Mouse (Mus musculus) forebrain, embryonic 14.5 days (tissue): ENCODE data around the gene Odf3b. TPM values are rescaled to one million over a fixed set of nuclear protein-coding genes. Genes with fewer than 3 reads are reported as not detected.

ENCODE experiments used
- ATAC-seq: fragments of 200-750 bp; cut with Nextera tagmentation; 2 replicates; pipeline ENCODE4 v1.8.0; 2017; ENCODE audit warnings: mild to moderate bottlenecking, moderate library complexity
- DNase-seq: peaks from one replicate; pipeline ENCODE4 v3.0.0-alpha.2; 2015; ENCODE audit warnings: low spot score
- H3K27ac ChIP-seq: fragments of 300-500 bp; sonication (generic); 2 replicates; pipeline ENCODE4 v1.5.1; 2014; ENCODE audit warnings: low read depth, mild to moderate bottlenecking, control low read depth, low read length, moderate library complexity
- H3K27me3 ChIP-seq: fragments of 300-500 bp; sonication (generic); replicated peaks from 2 replicates; pipeline ENCODE4 v1.6.1; 2014; ENCODE audit warnings: low read length, control low read depth, mixed read lengths; ENCODE audit not compliant: control insufficient read depth, insufficient read depth
- H3K36me3 ChIP-seq: fragments of 300-500 bp; sonication (generic); 2 replicates; pipeline ENCODE4 v1.6.1; 2014; ENCODE audit warnings: low read length, control low read depth; ENCODE audit not compliant: control insufficient read depth, insufficient read depth
- H3K4me1 ChIP-seq: fragments of 300-500 bp; sonication (generic); 2 replicates; pipeline ENCODE4 v1.6.1; 2014; ENCODE audit warnings: antibody characterized with exemption, low read length, control low read depth; ENCODE audit not compliant: control insufficient read depth, insufficient read depth
- H3K4me2 ChIP-seq: fragments of 300-500 bp; sonication (generic); 2 replicates; pipeline ENCODE4 v1.6.1; 2014; ENCODE audit warnings: mild to moderate bottlenecking, control low read depth, low read length
- H3K4me3 ChIP-seq: fragments of 300-500 bp; sonication (generic); 2 replicates; pipeline ENCODE4 v1.5.1; 2014; ENCODE audit warnings: low read depth, low read length, control low read depth
- H3K9ac ChIP-seq: fragments of 300-500 bp; sonication (generic); 2 replicates; pipeline ENCODE4 v1.6.1; 2014; ENCODE audit warnings: mild to moderate bottlenecking, low read length, control low read depth, moderate library complexity
- H3K9me3 ChIP-seq: fragments of 300-500 bp; sonication (generic); replicated peaks from 2 replicates; pipeline ENCODE4 v1.6.1; 2016; ENCODE audit warnings: low read length, control low read depth, mixed read lengths; ENCODE audit not compliant: control insufficient read depth
- WGBS: fragments of 180-500 bp; shearing (Covaris S2); extraction: QIAGEN DNeasy Blood & Tissue Kit; methylation state at CpG from one replicate; pipeline ENCODE4 v1.1.7; 2014; 5-methylcytosine and 5-hydroxymethylcytosine counted together
- polyA plus RNA-seq: library from polyadenylated mRNA; unstranded; fragments of >200 nt; fragmentation: Nextera tagmentation; extraction: Ambion mirVana; gene quantifications from 2 replicates; pipeline ENCODE4 v1.2.1, GENCODE M21; 2014

The Odf3b gene
- 2.8 and 2.9 TPM in 2 replicates for polyA plus RNA-seq

- whole genome bisulfite sequencing = under 1% methylated on average over 28 of the region's 33 CpGs
- no peaks in the 10 kb centered on the region for H3K9me3 ChIP-seq
- H3K27ac ChIP-seq = no peak within 1 kb of the TSS
- no peak for ATAC-seq
- peak within 1 kb of the TSS; percentile 52 for H3K9ac ChIP-seq
- no peaks in the 10 kb centered on the region for H3K36me3 ChIP-seq
- DNase-seq = peak; percentile 24
- H3K4me2 ChIP-seq = peak within 1 kb of the TSS; percentile 58
- H3K4me3 ChIP-seq = peak within 1 kb of the TSS; percentile 27
- H3K4me1 ChIP-seq = peaks cover 4% of the 10 kb centered on the region; the same call in 1 of the 2 replicates
- peaks cover 46% of the 10 kb centered on the region for H3K27me3 ChIP-seq
Observed at GRCm38 (mm10) chr15:89378831-89379401, at the start of gene Odf3b. TSS of gene Odf3b (minus strand) at chr15:89379282.

DNA sequence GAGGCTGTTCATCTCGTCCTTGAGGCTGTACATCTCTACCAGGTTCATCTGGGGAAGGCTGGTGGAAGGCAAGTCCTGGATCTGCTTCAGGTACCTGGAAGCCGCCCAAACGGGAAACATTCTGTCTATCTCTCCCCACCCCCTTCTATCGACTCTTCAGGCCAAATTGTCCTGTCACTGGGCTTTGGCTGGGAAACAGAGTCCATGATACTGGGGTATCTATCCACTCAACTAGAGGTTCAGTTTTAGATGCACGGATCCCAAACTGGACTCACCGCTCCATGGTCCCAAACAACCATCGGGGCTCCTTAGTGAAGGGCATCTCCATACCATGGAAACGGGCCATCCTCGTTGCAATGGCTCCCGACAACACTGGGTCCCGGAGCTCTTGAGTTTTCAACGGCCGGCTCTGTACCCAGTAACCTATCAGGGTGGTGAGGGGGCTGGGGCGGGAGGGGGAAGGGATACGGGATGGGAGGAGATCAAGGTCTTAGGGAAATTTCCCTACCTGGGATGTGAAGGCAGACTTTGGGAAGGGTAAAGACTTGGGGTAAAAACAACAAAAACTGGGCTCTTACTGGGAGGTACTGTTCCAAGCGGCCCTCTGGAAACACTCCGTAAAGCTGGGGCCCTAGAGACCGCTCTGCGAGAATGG lies 49.2 kb upstream of the Odf3b start:
- no peak overlapping the region for H3K27ac ChIP-seq
- no peak for ATAC-seq

GRCm38 (mm10) chr15:89426716-89427115 lies 47.6 kb upstream of the Odf3b start:
- Histone ChIP-seq H3K27ac (no peak overlapping the region), H3K4me3 (no peak overlapping the region), H3K36me3 (peaks cover 25% of the 10 kb centered on the region; the same call in 1 of the 2 replicates), H3K9ac (no peak overlapping the region), H3K27me3 (no peaks in the 10 kb centered on the region), H3K9me3 (no peaks in the 10 kb centered on the region), H3K4me1 (peaks cover 5% of the 10 kb centered on the region; the same call in 1 of the 2 replicates), H3K4me2 (no peak overlapping the region)
- ATAC-seq = no peak
- 91% methylated on average over 10 of the region's 10 CpGs for WGBS
- DNase-seq = no peak

More for the DNA sequence above, 49.2 kb upstream of the Odf3b start:
- no peaks in the 10 kb centered on the region for H3K27me3 ChIP-seq
- peaks cover 5% of the 10 kb centered on the region; the same call in 1 of the 2 replicates for H3K4me1 ChIP-seq
- H3K4me2 ChIP-seq = peak overlapping the region; percentile 64
- WGBS = 82% methylated on average over 19 of the region's 19 CpGs
- H3K36me3 ChIP-seq = peaks cover 25% of the 10 kb centered on the region; the same call in 1 of the 2 replicates
- peak overlapping the region; percentile 57 for H3K4me3 ChIP-seq
- peak overlapping the region; percentile 71; the same call in 1 of the 2 replicates for H3K9ac ChIP-seq
- no peak for DNase-seq
- H3K9me3 ChIP-seq = no peaks in the 10 kb centered on the region

- no peaks in the 10 kb centered on the region for H3K27me3 ChIP-seq
- no peaks in the 10 kb centered on the region for H3K9me3 ChIP-seq
- DNase-seq = no peak
- no peak within 1 kb of the TSS for H3K4me2 ChIP-seq
- ATAC-seq = no peak
- no peak within 1 kb of the TSS for H3K27ac ChIP-seq
- 39% methylated on average over 6 of the region's 6 CpGs for WGBS
- peaks cover 5% of the 10 kb centered on the region; the same call in 1 of the 2 replicates for H3K4me1 ChIP-seq
- peaks cover 25% of the 10 kb centered on the region; the same call in 1 of the 2 replicates for H3K36me3 ChIP-seq
- no peak within 1 kb of the TSS for H3K9ac ChIP-seq
- no peak within 1 kb of the TSS for H3K4me3 ChIP-seq
Observed at GRCm38 (mm10) chr15:89425711-89426121, 46.6 kb upstream of the Odf3b start, which contains the start of gene Cpt1b. TSS of gene Cpt1b (minus strand) at chr15:89425863.

- Histone ChIP-seq H3K4me3 (no peak overlapping the region), H3K27ac (no peak overlapping the region), H3K9ac (no peak overlapping the region), H3K27me3 (no peaks in the 10 kb centered on the region), H3K36me3 (peaks cover 30% of the 10 kb centered on the region), H3K9me3 (no peaks in the 10 kb centered on the region), H3K4me1 (peaks cover 5% of the 10 kb centered on the region; the same call in 1 of the 2 replicates), H3K4me2 (no peak overlapping the region)
- WGBS = 88% methylated on average over 8 of the region's 8 CpGs
- ATAC-seq (no peak), DNase-seq (no peak)
Observed at GRCm38 (mm10) chr15:89424621-89425020, 45.5 kb upstream of the Odf3b start.

DNA sequence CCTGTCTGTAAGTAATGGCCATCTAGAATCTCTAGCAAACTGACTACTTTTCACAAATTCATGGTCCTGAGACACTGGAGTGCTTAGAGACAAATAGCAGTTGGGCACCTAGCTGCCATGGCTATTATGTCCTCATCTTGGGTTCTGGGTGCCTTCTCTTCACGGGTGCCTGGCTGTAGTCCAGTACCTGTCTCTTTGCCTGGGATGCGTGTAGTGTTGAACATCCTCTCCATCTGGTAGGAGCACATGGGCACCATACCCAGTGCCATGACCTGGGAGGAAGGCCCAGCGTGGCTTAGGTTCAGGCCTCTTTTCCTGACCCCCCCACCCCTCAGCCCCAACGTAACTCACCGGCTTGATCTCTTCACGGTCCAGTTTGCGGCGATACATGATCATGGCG lies 42.9 kb upstream of the Odf3b start:
- Histone ChIP-seq H3K4me1 (no peaks in the 10 kb centered on the region), H3K4me2 (no peak overlapping the region), H3K4me3 (no peak overlapping the region), H3K27me3 (no peaks in the 10 kb centered on the region), H3K27ac (no peak overlapping the region), H3K9ac (no peak overlapping the region), H3K36me3 (peaks cover 40% of the 10 kb centered on the region), H3K9me3 (no peaks in the 10 kb centered on the region)
- no peak for DNase-seq
- WGBS = 93% methylated on average over 9 of the region's 9 CpGs
- no peak for ATAC-seq

- DNase-seq = no peak
- H3K9ac ChIP-seq = no peak overlapping the region
- ATAC-seq = no peak
Observed at GRCm38 (mm10) chr15:89415282-89415681, 36.2 kb upstream of the Odf3b start.

DNA sequence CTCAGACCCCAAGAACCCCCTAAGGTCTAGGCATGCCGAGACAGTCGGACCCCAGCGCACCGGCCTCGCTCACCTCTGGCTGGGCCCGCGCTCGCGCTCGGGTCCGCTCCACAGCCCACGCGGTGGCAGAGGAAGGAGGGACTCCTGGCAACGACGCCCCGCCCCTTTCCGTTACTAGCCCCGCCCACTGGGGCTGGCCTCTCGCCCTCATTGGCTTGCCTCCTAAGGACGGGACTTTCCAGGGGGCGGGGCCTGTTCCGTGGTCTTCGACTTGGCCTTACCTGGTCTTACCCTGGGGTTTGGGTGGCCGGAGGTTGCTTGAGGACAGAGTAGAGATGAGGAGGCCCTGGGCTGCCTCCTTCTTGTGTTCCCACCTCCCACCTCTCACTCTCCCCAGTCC lies 31.0 kb upstream of the Odf3b start, which contains the start of gene Syce3:
TSS of gene Syce3 (minus strand) at position 386 of the 400 bp plus-strand sequence.
- H3K4me1 ChIP-seq = no peaks in the 10 kb centered on the region
- DNase-seq = no peak
- no peak for ATAC-seq
- no peak within 1 kb of the TSS for H3K4me2 ChIP-seq
- 90% methylated on average over 24 of the region's 24 CpGs for WGBS
- H3K36me3 ChIP-seq = no peaks in the 10 kb centered on the region
- no peak within 1 kb of the TSS for H3K27ac ChIP-seq
- H3K27me3 ChIP-seq = no peaks in the 10 kb centered on the region
- H3K4me3 ChIP-seq = no peak within 1 kb of the TSS
- H3K9ac ChIP-seq = no peak within 1 kb of the TSS
- H3K9me3 ChIP-seq = no peaks in the 10 kb centered on the region

More at GRCm38 (mm10) chr15:89415282-89415681, 36.2 kb upstream of the Odf3b start:
- Histone ChIP-seq H3K27ac (no peak overlapping the region), H3K4me2 (no peak overlapping the region), H3K9me3 (no peaks in the 10 kb centered on the region), H3K27me3 (no peaks in the 10 kb centered on the region), H3K36me3 (peaks cover 27% of the 10 kb centered on the region), H3K4me1 (no peaks in the 10 kb centered on the region), H3K4me3 (no peak overlapping the region)
- WGBS = 90% methylated on average over 8 of the region's 8 CpGs

- DNase-seq (no peak), ATAC-seq (no peak)
- Histone ChIP-seq H3K4me3 (no peak overlapping the region), H3K4me2 (no peak overlapping the region), H3K36me3 (no peaks in the 10 kb centered on the region), H3K4me1 (no peaks in the 10 kb centered on the region), H3K9ac (no peak overlapping the region), H3K27me3 (no peaks in the 10 kb centered on the region), H3K9me3 (no peaks in the 10 kb centered on the region), H3K27ac (no peak overlapping the region)
Observed at GRCm38 (mm10) chr15:89406691-89407090, 27.6 kb upstream of the Odf3b start.
